Mouse (Mus musculus): ENCODE measurements around the gene Myo1h.

- TF ChIP-seq EP300 (IDR thresholded peaks at IDR 0.05; ENCODE audit: low read depth), result no peak
- no peak for TF ChIP-seq CTCF (IDR thresholded peaks at IDR 0.05; ENCODE audit: low read depth)
Measured at GRCm38 (mm10) chr5:114261494-114261893, 27.5 kb upstream of the Myo1h start.

Measured in liver, embryonic 14.5 days (tissue).